Mouse (Mus musculus): ENCODE results near the gene Rpl27a.

- TF ChIP-seq CTCF (IDR thresholded peaks at IDR 0.05; ENCODE audit: low read depth, low read length) (no peak), GATA1 (IDR thresholded peaks at IDR 0.05; ENCODE audit: borderline replicate concordance, low read length) (no peak), TAL1 (conservative IDR thresholded peaks at IDR 0.05; ENCODE audit: low read depth, low read length) (no peak), GATA2 (IDR thresholded peaks at IDR 0.05; ENCODE audit: borderline replicate concordance, low read depth, low read length) (no peak)
Observed at GRCm38 (mm10) chr7:109534921-109535320, 16.0 kb downstream of the Rpl27a start.
